Mouse (Mus musculus) Patski (cell line): ENCODE measurements around the gene Bcl9l. TPM values are rescaled to one million over a fixed set of nuclear protein-coding genes. Genes with fewer than 3 reads are reported as not detected.

Experiments used
- ATAC-seq: fragments of 100-300 bp; one replicate; pipeline ENCODE4 v1.8.0; 2021
- CTCF ChIA-PET: fragments of 350-600 bp; sonication (Branson Sonifier 250); formaldehyde crosslinking; loops from one replicate; lab custom pipeline; 2022; ENCODE audit warnings: inconsistent platforms; lab: Charles Lee
- POLR2A ChIA-PET: fragments of 350-600 bp; sonication (Branson Sonifier 250); formaldehyde crosslinking; loops from one replicate; lab custom pipeline; 2022; ENCODE audit warnings: antibody characterized with exemption, inconsistent platforms; lab: Charles Lee
- DNase-seq: peaks from one replicate; pipeline ENCODE4 v3.0.0-alpha.2; 2011; ENCODE audit warnings: low read depth, low spot score
- H3K27me3 ChIP-seq: fragments of 371-371 bp; one replicate; pipeline ENCODE4 v1.5.1; 2021
- CTCF ChIP-seq: fragments of 100-300 bp; IDR thresholded peaks from one replicate; pipeline ENCODE4 v1.5.1; 2021
- in situ Hi-C: fragments of 300-500 bp; cut with MboI; formaldehyde crosslinking; loops from 3 replicates; pipeline ENCODE4 v1.11.1; 2018; ENCODE audit warnings: low pct_unique_long_range_greater_than_20kb, mixed read lengths
- polyA plus RNA-seq: library from polyadenylated mRNA; unstranded; gene quantifications from one replicate; pipeline ENCODE4 v1.2.3, GENCODE M21; 2021

The Bcl9l gene
- polyA plus RNA-seq, 1 experiment from 2014 or later = 40.4 TPM

- no peaks in the 10 kb centered on the region for H3K27me3 ChIP-seq
- CTCF ChIA-PET = no interaction called here
- TF ChIP-seq CTCF = no peak
- POLR2A ChIA-PET = interaction anchor here (1.1 kb wide), 1 partner anchor 100 kb away, joined by 12 read pairs; no protein-coding TSS in a partner anchor
- peak; percentile 65 for ATAC-seq
- DNase-seq = no peak
- in situ Hi-C loops = no loop called here
Observed at GRCm38 (mm10) chr9:44517368-44517767, 34.7 kb downstream of the Bcl9l start.

- H3K27me3 ChIP-seq = no peaks in the 10 kb centered on the region
- ChIA-PET CTCF (interaction anchor here (1.0 kb wide), 1 partner anchor 19 kb away, joined by 3 read pairs; no protein-coding TSS in a partner anchor), POLR2A (interaction anchor here (1.1 kb wide), 1 partner anchor 99 kb away, joined by 12 read pairs; no protein-coding TSS in a partner anchor)
- ATAC-seq (no peak), DNase-seq (no peak)
- in situ Hi-C loops = no loop called here
- no peak for TF ChIP-seq CTCF
Observed at GRCm38 (mm10) chr9:44518068-44518467, 35.4 kb downstream of the Bcl9l start.

- ATAC-seq (no peak), DNase-seq (no peak)
- H3K27me3 ChIP-seq = no peaks in the 10 kb centered on the region
- TF ChIP-seq CTCF = no peak
- CTCF ChIA-PET = no interaction called here
- POLR2A ChIA-PET = interaction anchor here (0.6 kb wide), 1 partner anchor 8 kb away, joined by 3 read pairs; no protein-coding TSS in a partner anchor
- in situ Hi-C loops = loop anchor here (5.0 kb wide), 2 partner anchors 35 to 75 kb away; no protein-coding TSS in a partner anchor
Observed at GRCm38 (mm10) chr9:44521927-44522326, 39.3 kb downstream of the Bcl9l start.

- ChIA-PET POLR2A (interaction anchor here (0.6 kb wide), 1 partner anchor 56 kb away, joined by 3 read pairs; no protein-coding TSS in a partner anchor), CTCF (no interaction called here)
- no peak for TF ChIP-seq CTCF
- in situ Hi-C loops = loop anchor here (5.0 kb wide), 2 partner anchors 34 to 74 kb away; no protein-coding TSS in a partner anchor
- H3K27me3 ChIP-seq = peaks cover 3% of the 10 kb centered on the region
- DNase-seq = no peak
- no peak for ATAC-seq
Observed at GRCm38 (mm10) chr9:44523686-44524085, 41.1 kb downstream of the Bcl9l start.

GRCm38 (mm10) chr9:44524235-44524826 is 41.7 kb downstream of the Bcl9l start:
- in situ Hi-C loops = loop anchor here (5.0 kb wide), 2 partner anchors 33 to 73 kb away; no protein-coding TSS in a partner anchor
- ChIA-PET POLR2A (interaction anchor here (0.6 kb wide), 1 partner anchor 55 kb away, joined by 3 read pairs; no protein-coding TSS in a partner anchor), CTCF (no interaction called here)
- DNase-seq (no peak), ATAC-seq (no peak)
- peaks cover 3% of the 10 kb centered on the region for H3K27me3 ChIP-seq
- no peak for TF ChIP-seq CTCF

GRCm38 (mm10) chr9:44525001-44525400 is 42.4 kb downstream of the Bcl9l start:
- ChIA-PET CTCF (no interaction called here), POLR2A (no interaction called here)
- in situ Hi-C loops = no loop called here
- TF ChIP-seq CTCF = no peak
- no peak for ATAC-seq
- peaks cover 3% of the 10 kb centered on the region for H3K27me3 ChIP-seq
- DNase-seq = no peak

- no peak for ATAC-seq
- CTCF ChIA-PET = no interaction called here
- in situ Hi-C loops = no loop called here
- H3K27me3 ChIP-seq = peaks cover 3% of the 10 kb centered on the region
- POLR2A ChIA-PET = interaction anchor here (0.6 kb wide), 1 partner anchor 76 kb away, joined by 5 read pairs; no protein-coding TSS in a partner anchor
- TF ChIP-seq CTCF = no peak
- no peak for DNase-seq
Observed at GRCm38 (mm10) chr9:44525589-44525988, 43.0 kb downstream of the Bcl9l start.

- H3K27me3 ChIP-seq = peaks cover 3% of the 10 kb centered on the region
- ATAC-seq (no peak), DNase-seq (no peak)
- CTCF ChIA-PET = no interaction called here
- in situ Hi-C loops = no loop called here
- no peak for TF ChIP-seq CTCF
- POLR2A ChIA-PET = interaction anchor here (0.6 kb wide), 1 partner anchor 75 kb away, joined by 5 read pairs; no protein-coding TSS in a partner anchor
Observed at GRCm38 (mm10) chr9:44526337-44527112, 43.9 kb downstream of the Bcl9l start.

GRCm38 (mm10) chr9:44528340-44528739 is 45.7 kb downstream of the Bcl9l start:
- peaks cover 8% of the 10 kb centered on the region for H3K27me3 ChIP-seq
- TF ChIP-seq CTCF = no peak
- ChIA-PET POLR2A (no interaction called here), CTCF (no interaction called here)
- in situ Hi-C loops = no loop called here
- no peak for DNase-seq
- ATAC-seq = no peak

- H3K27me3 ChIP-seq = peaks cover 9% of the 10 kb centered on the region
- TF ChIP-seq CTCF = no peak
- ATAC-seq = no peak
- CTCF ChIA-PET = interaction anchor here (1.1 kb wide), 1 partner anchor 22 kb away, joined by 3 read pairs; no protein-coding TSS in a partner anchor
- POLR2A ChIA-PET = interaction anchor here (0.6 kb wide), 1 partner anchor 20 kb away, joined by 9 read pairs; no protein-coding TSS in a partner anchor
- no peak for DNase-seq
- in situ Hi-C loops = no loop called here
Observed at GRCm38 (mm10) chr9:44532991-44533580, 50.5 kb downstream of the Bcl9l start.
